Mouse (Mus musculus) forebrain, embryonic 11.5 days (tissue): ENCODE data around the gene Klk11. TPM values are rescaled to one million over a fixed set of nuclear protein-coding genes. Genes with fewer than 3 reads are reported as not detected.

Source experiments
- polyA plus RNA-seq: library from polyadenylated mRNA; unstranded; fragments of >200 nt; fragmentation: Nextera tagmentation; extraction: Ambion mirVana; gene quantifications from 2 replicates; pipeline ENCODE4 v1.2.1, GENCODE M21; 2014

Klk11 gene
- polyA plus RNA-seq, 1 experiment from 2014 or later: not detected

Other genes starting within 250 kb of the Klk11 start
- gene Cd33, start 230.2 kb upstream of the Klk11 start, polyA plus RNA-seq: 0.71 and 1.7 TPM in 2 replicates
- gene Zfp658, start 212.3 kb upstream of the Klk11 start, polyA plus RNA-seq: 6.7 and 6.8 TPM in 2 replicates
- gene Zfp719, start 195.0 kb upstream of the Klk11 start, polyA plus RNA-seq: 16.0 and 16.9 TPM in 2 replicates
- gene Zfp819, start 167.4 kb upstream of the Klk11 start, polyA plus RNA-seq: 0.92 and 1.0 TPM in 2 replicates
- not detected in 2 replicates for gene Ceacam18, start 139.9 kb upstream of the Klk11 start, polyA plus RNA-seq
- 0.32 and 0.67 TPM in 2 replicates for gene Siglece, start 114.4 kb upstream of the Klk11 start, polyA plus RNA-seq
- gene Ctu1, start 102.6 kb upstream of the Klk11 start, polyA plus RNA-seq: 13.7 and 14.3 TPM in 2 replicates
- not detected in 2 replicates for gene Klk14, start 84.2 kb upstream of the Klk11 start, polyA plus RNA-seq
- gene Klk13, start 62.0 kb upstream of the Klk11 start, polyA plus RNA-seq: 0.40 TPM in 1 of 2 replicates, not detected in the other
- not detected in 2 replicates for gene Klk12, start 5.7 kb upstream of the Klk11 start, polyA plus RNA-seq
- 0.17 and 0.20 TPM in 2 replicates for gene Klk10, start 6.4 kb downstream of the Klk11 start, polyA plus RNA-seq
- not detected in 2 replicates for gene Klk9, start 17.3 kb downstream of the Klk11 start, polyA plus RNA-seq
- gene Klk8, start 23.0 kb downstream of the Klk11 start, polyA plus RNA-seq: 9.1 and 12.1 TPM in 2 replicates
- not detected in 2 replicates for gene Klk7, start 36.7 kb downstream of the Klk11 start, polyA plus RNA-seq
- not detected in 2 replicates for gene Klk6, start 49.9 kb downstream of the Klk11 start, polyA plus RNA-seq
- gene Klk5, start 67.4 kb downstream of the Klk11 start, polyA plus RNA-seq: 0.31 and 0.51 TPM in 2 replicates
- gene Klk4, start 106.6 kb downstream of the Klk11 start, polyA plus RNA-seq: not detected in 2 replicates
- gene Klk15, start 159.1 kb downstream of the Klk11 start, polyA plus RNA-seq: not detected in 2 replicates
- not detected in 2 replicates for gene Klk1b8, start 176.1 kb downstream of the Klk11 start, polyA plus RNA-seq
- gene Klk1b1, start 192.1 kb downstream of the Klk11 start, polyA plus RNA-seq: not detected in 2 replicates
- not detected in 2 replicates for gene Klk1b9, start 201.5 kb downstream of the Klk11 start, polyA plus RNA-seq
- gene Klk1b11, start 221.3 kb downstream of the Klk11 start, polyA plus RNA-seq: not detected in 2 replicates
- gene Klk1b26, start 237.6 kb downstream of the Klk11 start, polyA plus RNA-seq: not detected in 2 replicates